Mouse (Mus musculus) limb, embryonic 11.5 days (tissue): ENCODE data around the gene Pnmal1. TPM values are rescaled to one million over a fixed set of nuclear protein-coding genes. Genes with fewer than 3 reads are reported as not detected.
A peak's percentile ranks its signal among the peaks of the same experiment; 100 is the strongest.

ENCODE experiments used
- ATAC-seq: fragments of 200-750 bp; cut with Nextera tagmentation; 2 replicates; pipeline ENCODE4 v1.8.0; 2017; ENCODE audit warnings: low read depth; ENCODE audit not compliant: insufficient number of reproducible peaks, low FRiP score, low TSS enrichment
- DNase-seq: peaks from one replicate; pipeline ENCODE4 v3.0.0-alpha.2; 2015; ENCODE audit warnings: low spot score
- H3K27ac ChIP-seq: fragments of 300-500 bp; sonication (generic); replicated peaks from 2 replicates; pipeline ENCODE4 v1.5.1; 2014; ENCODE audit warnings: low read depth, mild to moderate bottlenecking, low read length
- H3K27me3 ChIP-seq: fragments of 300-500 bp; sonication (generic); 2 replicates; pipeline ENCODE4 v1.6.1; 2014; ENCODE audit warnings: mild to moderate bottlenecking, low read length, mixed read lengths; ENCODE audit not compliant: control insufficient read depth, insufficient read depth
- H3K36me3 ChIP-seq: fragments of 300-500 bp; sonication (generic); 2 replicates; pipeline ENCODE4 v1.6.1; 2014; ENCODE audit warnings: mild to moderate bottlenecking, low read length, moderate library complexity, mixed read lengths; ENCODE audit not compliant: control insufficient read depth, insufficient read depth
- H3K4me1 ChIP-seq: fragments of 300-500 bp; sonication (generic); 2 replicates; pipeline ENCODE4 v1.6.1; 2014; ENCODE audit warnings: low read length, mixed read lengths; ENCODE audit not compliant: control insufficient read depth, insufficient read depth
- H3K4me2 ChIP-seq: fragments of 300-500 bp; sonication (generic); 2 replicates; pipeline ENCODE4 v1.6.1; 2014; ENCODE audit warnings: low read depth, mild to moderate bottlenecking, moderate library complexity; ENCODE audit not compliant: severe bottlenecking
- H3K4me3 ChIP-seq: fragments of 300-500 bp; sonication (generic); 2 replicates; pipeline ENCODE4 v1.5.1; 2014; ENCODE audit warnings: low read depth, low read length
- H3K9ac ChIP-seq: fragments of 300-500 bp; sonication (generic); 2 replicates; pipeline ENCODE4 v1.6.1; 2014; ENCODE audit warnings: mild to moderate bottlenecking, low read length
- H3K9me3 ChIP-seq: fragments of 300-500 bp; sonication (generic); 2 replicates; pipeline ENCODE4 v1.6.1; 2016; ENCODE audit warnings: low read length; ENCODE audit not compliant: control insufficient read depth
- WGBS: fragments of 180-500 bp; shearing (Covaris S2); extraction: QIAGEN DNeasy Blood & Tissue Kit; methylation state at CpG from one replicate; pipeline ENCODE4 v1.1.7; 2014; 5-methylcytosine and 5-hydroxymethylcytosine counted together
- polyA plus RNA-seq: library from polyadenylated mRNA; unstranded; fragments of >200 nt; fragmentation: Nextera tagmentation; extraction: Ambion mirVana; gene quantifications from 2 replicates; pipeline ENCODE4 v1.2.1, GENCODE M21; 2014

Pnmal1 gene
- 2.0 and 2.1 TPM in 2 replicates for polyA plus RNA-seq

DNA sequence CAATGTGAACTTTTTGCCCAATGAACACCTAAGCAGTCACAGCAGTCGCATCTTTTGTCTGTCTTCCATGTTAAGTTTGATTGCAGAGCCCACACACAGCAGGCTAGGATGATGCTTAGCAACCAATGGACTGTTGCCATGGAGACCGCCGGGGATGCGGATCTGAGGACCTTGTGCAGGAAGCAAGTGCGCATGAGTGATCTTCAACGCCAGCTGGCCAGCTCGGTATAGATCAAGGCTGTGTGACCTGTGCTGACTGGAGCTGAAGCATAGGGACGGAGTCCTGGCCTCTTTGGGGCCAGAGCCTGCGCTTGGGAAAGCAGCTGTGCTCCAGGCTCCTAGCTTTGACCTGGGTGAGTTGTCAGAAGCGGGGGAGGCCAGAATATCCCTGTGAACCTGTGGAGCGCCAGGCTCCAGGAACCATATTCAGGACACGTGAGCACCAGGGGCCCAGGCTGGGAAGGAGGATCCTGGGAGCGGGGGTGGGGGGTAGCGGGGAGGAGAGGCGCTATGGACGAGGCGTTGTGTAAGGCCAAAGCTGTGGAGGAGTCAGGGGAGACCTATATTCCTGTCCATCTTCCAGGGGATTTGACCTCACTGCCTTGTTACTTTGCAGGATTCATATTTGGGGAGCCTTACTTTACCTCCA is at the start of gene Pnmal1:
Pnmal1 (plus strand) TSS at position 141 of the 649 bp plus-strand sequence.
- 28% methylated on average over 17 of the region's 17 CpGs for WGBS
- peaks cover 5% of the 10 kb centered on the region for H3K4me1 ChIP-seq
- peak; percentile 79 for ATAC-seq
- H3K9ac ChIP-seq, result no peak within 1 kb of the TSS
- H3K4me3 ChIP-seq, result no peak within 1 kb of the TSS
- peak within 1 kb of the TSS; percentile 42 for H3K4me2 ChIP-seq
- peak; percentile 86 for DNase-seq
- no peaks in the 10 kb centered on the region for H3K9me3 ChIP-seq
- no peaks in the 10 kb centered on the region for H3K27me3 ChIP-seq
- H3K27ac ChIP-seq, result no peak within 1 kb of the TSS
- no peaks in the 10 kb centered on the region for H3K36me3 ChIP-seq

DNA sequence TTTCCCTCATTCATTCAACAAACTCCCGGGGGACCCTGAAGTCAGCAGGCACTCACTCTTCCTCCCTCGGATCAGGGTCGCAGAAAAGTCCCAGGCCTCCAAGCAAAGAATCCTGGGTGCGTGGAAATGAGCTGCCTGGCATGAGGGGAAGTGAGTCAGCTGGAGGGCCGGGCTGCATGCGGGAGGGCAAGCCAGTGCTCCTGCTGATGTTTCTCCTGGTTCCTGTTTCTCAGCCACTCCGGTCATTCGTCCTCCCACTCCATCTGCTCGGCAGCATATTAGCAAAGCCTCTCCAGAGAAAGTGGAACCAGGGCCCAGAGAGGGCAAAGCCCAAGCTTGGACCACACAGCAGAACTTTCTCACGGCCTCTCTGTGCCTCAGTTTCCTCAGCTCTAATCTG is 49.6 kb upstream of the Pnmal1 start:
- Histone ChIP-seq H3K36me3 (no peaks in the 10 kb centered on the region; the same call in 1 of the 2 replicates), H3K9me3 (no peaks in the 10 kb centered on the region), H3K4me1 (peaks cover 21% of the 10 kb centered on the region), H3K4me3 (no peak overlapping the region), H3K27me3 (no peaks in the 10 kb centered on the region), H3K9ac (no peak overlapping the region), H3K27ac (no peak overlapping the region), H3K4me2 (no peak overlapping the region)
- DNase-seq, result no peak
- WGBS, result 42% methylated on average over 10 of the region's 10 CpGs
- ATAC-seq, result no peak

GRCm38 (mm10) chr7:16911904-16912303 is 47.6 kb upstream of the Pnmal1 start:
- H3K27me3 ChIP-seq, result no peaks in the 10 kb centered on the region
- H3K4me3 ChIP-seq, result no peak overlapping the region
- no peak overlapping the region for H3K27ac ChIP-seq
- peaks cover 6% of the 10 kb centered on the region; the same call in 1 of the 2 replicates for H3K4me1 ChIP-seq
- H3K9me3 ChIP-seq, result no peaks in the 10 kb centered on the region
- no peak for DNase-seq
- no peak for ATAC-seq
- H3K4me2 ChIP-seq, result no peak overlapping the region
- WGBS, result 94% methylated on average over 3 of the region's 3 CpGs
- H3K36me3 ChIP-seq, result peaks cover 9% of the 10 kb centered on the region
- H3K9ac ChIP-seq, result no peak overlapping the region

DNA sequence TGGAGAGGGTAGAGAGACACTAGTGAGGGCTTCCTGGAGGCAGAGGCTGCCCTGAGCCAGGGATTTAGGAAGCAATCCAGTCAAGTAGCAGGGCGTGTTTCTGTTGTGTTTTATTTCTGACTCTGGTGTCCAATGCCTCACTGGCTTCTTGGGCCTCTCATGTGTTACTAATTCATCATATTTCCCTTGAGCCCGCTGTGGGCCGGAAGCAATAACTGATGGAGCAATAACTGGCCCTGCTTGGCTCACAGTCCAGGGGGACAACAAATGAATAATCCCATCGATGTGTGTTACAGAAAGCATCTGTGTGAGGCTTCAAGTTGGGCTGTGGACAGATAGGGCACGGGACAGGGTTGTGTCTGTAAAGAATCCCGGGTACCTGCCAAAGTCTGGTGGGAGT is 47.1 kb upstream of the Pnmal1 start:
- H3K9me3 ChIP-seq, result no peaks in the 10 kb centered on the region
- ATAC-seq (no peak), DNase-seq (no peak)
- peaks cover 14% of the 10 kb centered on the region for H3K36me3 ChIP-seq
- H3K4me1 ChIP-seq, result peaks cover 6% of the 10 kb centered on the region; the same call in 1 of the 2 replicates
- 68% methylated on average over 6 of the region's 6 CpGs for WGBS
- no peak overlapping the region for H3K27ac ChIP-seq
- no peak overlapping the region for H3K4me3 ChIP-seq
- no peaks in the 10 kb centered on the region for H3K27me3 ChIP-seq
- H3K4me2 ChIP-seq, result no peak overlapping the region
- no peak overlapping the region for H3K9ac ChIP-seq

DNA sequence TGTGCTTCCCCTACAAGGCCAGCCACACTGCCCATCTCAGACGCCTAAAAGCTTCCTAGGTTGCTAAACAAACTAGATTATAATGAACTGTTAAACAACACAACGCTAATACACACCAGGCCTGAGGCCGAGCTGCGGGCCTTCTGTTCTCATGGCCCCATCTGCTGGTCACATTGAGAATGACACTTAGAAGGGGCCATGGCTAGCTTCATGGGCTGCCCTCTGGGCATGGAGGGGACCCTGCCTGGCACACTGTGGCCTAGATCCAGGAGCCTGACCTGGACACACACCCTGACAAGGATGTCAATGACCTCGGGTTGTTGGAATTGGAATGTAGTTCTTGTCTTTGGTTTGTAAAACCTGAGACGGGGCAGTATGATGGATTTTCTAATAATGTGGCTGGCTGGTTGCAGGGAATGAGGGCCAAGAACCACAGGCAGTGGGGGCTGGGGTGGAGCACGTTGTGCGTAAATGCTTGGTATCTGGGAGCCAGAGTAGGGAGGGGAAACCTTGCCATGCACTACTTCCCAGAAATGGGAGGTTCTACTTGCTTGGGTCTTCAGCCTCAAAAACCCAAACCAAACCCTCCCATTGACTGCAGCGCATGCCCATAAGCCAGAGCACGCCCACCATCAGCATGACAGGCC is 45.5 kb upstream of the Pnmal1 start:
- DNase-seq (peak; percentile 84), ATAC-seq (peak; percentile 50; the same call in 1 of the 2 replicates)
- Histone ChIP-seq H3K4me2 (no peak overlapping the region), H3K4me3 (no peak overlapping the region), H3K9me3 (no peaks in the 10 kb centered on the region), H3K36me3 (peaks cover 22% of the 10 kb centered on the region), H3K27ac (no peak overlapping the region), H3K9ac (no peak overlapping the region), H3K27me3 (no peaks in the 10 kb centered on the region), H3K4me1 (peaks cover 6% of the 10 kb centered on the region; the same call in 1 of the 2 replicates)
- 42% methylated on average over 10 of the region's 10 CpGs for WGBS

- Histone ChIP-seq H3K4me1 (peaks cover 6% of the 10 kb centered on the region), H3K27me3 (no peaks in the 10 kb centered on the region), H3K9ac (no peak overlapping the region), H3K4me3 (no peak overlapping the region), H3K27ac (no peak overlapping the region), H3K36me3 (peaks cover 26% of the 10 kb centered on the region), H3K9me3 (no peaks in the 10 kb centered on the region), H3K4me2 (no peak overlapping the region)
- ATAC-seq, result no peak
- 84% methylated on average over 18 of the region's 18 CpGs for WGBS
- no peak for DNase-seq
These were observed 44.8 kb upstream of the Pnmal1 start for GRCm38 (mm10) chr7:16914453-16915343.

DNA sequence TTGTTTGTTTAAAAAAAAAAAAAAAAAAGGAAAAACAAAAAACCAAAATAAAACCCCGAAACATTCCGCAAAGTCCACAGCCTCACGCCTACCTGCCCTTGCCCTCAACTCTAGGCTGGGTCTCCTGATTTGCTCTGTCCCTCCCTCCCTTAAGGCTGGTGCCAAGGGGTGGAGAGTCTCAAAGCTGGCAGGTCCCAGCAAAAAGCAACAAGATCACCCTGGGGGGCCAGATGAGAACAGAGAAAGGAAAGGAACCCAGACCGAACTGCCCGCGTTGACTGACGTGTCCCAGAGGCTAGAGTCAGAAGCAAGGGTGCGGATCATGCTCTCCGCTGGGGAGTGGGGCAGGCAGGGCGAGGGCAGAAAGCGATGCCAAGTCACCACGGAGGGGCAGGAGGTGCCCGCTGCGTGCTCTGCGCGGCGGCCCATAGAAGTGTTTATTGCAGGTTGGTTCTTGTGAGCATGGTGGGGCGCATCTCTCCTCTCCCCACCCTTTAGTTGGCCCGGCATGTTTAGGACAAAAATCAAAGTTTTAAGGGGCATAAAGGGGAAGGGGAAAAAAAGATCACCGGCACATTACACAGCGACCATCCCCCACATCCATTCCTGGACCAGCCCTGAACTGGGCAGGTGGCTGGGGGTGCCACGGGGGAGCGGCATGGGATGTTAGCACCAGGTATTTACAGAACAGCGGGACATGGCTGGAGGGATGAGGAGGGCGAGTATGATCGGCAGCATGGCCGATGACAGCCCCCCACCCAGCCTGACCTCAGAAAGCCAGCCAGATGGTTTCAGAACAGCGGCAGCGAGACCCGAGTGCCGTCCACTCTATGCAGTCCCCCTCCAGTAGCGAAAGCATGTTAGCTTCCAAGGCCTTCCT is 43.8 kb upstream of the Pnmal1 start:
- 94% methylated on average over 32 of the region's 32 CpGs for WGBS
- H3K27ac ChIP-seq, result no peak overlapping the region
- peaks cover 26% of the 10 kb centered on the region for H3K36me3 ChIP-seq
- H3K4me2 ChIP-seq, result no peak overlapping the region
- peaks cover 10% of the 10 kb centered on the region for H3K4me1 ChIP-seq
- no peaks in the 10 kb centered on the region for H3K9me3 ChIP-seq
- DNase-seq, result no peak
- H3K4me3 ChIP-seq, result no peak overlapping the region
- H3K9ac ChIP-seq, result no peak overlapping the region
- H3K27me3 ChIP-seq, result no peaks in the 10 kb centered on the region
- no peak for ATAC-seq
